Mouse (Mus musculus) natural killer cell, adult 2 months (primary cell): ENCODE measurements around the gene Rpl23a.
"Not testable (repeated sequence)": the region's sequence is repeated elsewhere in the genome, so short reads cannot be mapped to it uniquely, and the experiment has no call there.

Experiments
- DNase-seq, 2 experiments: peaks; one replicate each; pipeline ENCODE4 v3.0.0; 2022; ENCODE audit warnings: low spot score in 2 of 2

The Rpl23a gene

GRCm38 (mm10) chr11:78146707-78147543 lies 36.5 kb downstream of the Rpl23a start:
- DNase-seq: no peak

- no peak for DNase-seq
These were observed 37.2 kb downstream of the Rpl23a start for GRCm38 (mm10) chr11:78146168-78146567.

- DNase-seq: no peak
These were observed 39.9 kb downstream of the Rpl23a start for GRCm38 (mm10) chr11:78143520-78143919.

- no peak for DNase-seq
These were observed 42.7 kb downstream of the Rpl23a start for GRCm38 (mm10) chr11:78140665-78141064.

- no peak for DNase-seq
These were observed 45.4 kb downstream of the Rpl23a start for GRCm38 (mm10) chr11:78138023-78138422.

- no peak for DNase-seq
These were observed 45.8 kb downstream of the Rpl23a start for GRCm38 (mm10) chr11:78137584-78137983.

GRCm38 (mm10) chr11:78136132-78136531 lies 47.3 kb downstream of the Rpl23a start:
- DNase-seq: no peak

GRCm38 (mm10) chr11:78135314-78135713 lies 48.1 kb downstream of the Rpl23a start:
- DNase-seq: not testable (repeated sequence)

- no peak for DNase-seq
These were observed 49.0 kb downstream of the Rpl23a start for GRCm38 (mm10) chr11:78134344-78134743.

GRCm38 (mm10) chr11:78133915-78134314 lies 49.5 kb downstream of the Rpl23a start:
- DNase-seq: no peak
